Mouse (Mus musculus) embryonic fibroblast, embryonic 13.5 days (primary cell): Measurements from ENCODE around the gene Msh6. TPM values are rescaled to one million over a fixed set of nuclear protein-coding genes. Genes with fewer than 3 reads are reported as not detected.

ENCODE experiments used
- H3K27ac ChIP-seq: 2 replicates; pipeline ENCODE4 v1.5.1; 2012; ENCODE audit warnings: low read length, control low read depth, inconsistent platforms; ENCODE audit not compliant: insufficient read depth
- H3K4me1 ChIP-seq: 2 replicates; pipeline ENCODE4 v1.6.1; 2011; ENCODE audit warnings: low read length; ENCODE audit not compliant: control insufficient read depth, insufficient read depth
- H3K4me3 ChIP-seq: 2 replicates; pipeline ENCODE4 v1.5.1; 2011; ENCODE audit warnings: mild to moderate bottlenecking, control low read depth, low read length; ENCODE audit not compliant: insufficient read depth
- CTCF ChIP-seq: IDR thresholded peaks from 2 replicates; pipeline ENCODE4 v1.5.1; 2011; ENCODE audit warnings: mild to moderate bottlenecking, control low read depth, low read length, moderate library complexity, borderline replicate concordance; ENCODE audit not compliant: insufficient read depth
- POLR2A ChIP-seq: IDR thresholded peaks from 2 replicates; pipeline ENCODE4 v1.6.1; 2011; ENCODE audit warnings: low read depth, mild to moderate bottlenecking, control low read depth, low read length, moderate library complexity
- polyA plus RNA-seq: library from polyadenylated mRNA; stranded (reverse); fragments of >200 nt; gene quantifications from 2 replicates; pipeline ENCODE4 v1.2.4, GENCODE M21; 2011; ENCODE audit warnings: low read depth; ENCODE audit not compliant: missing spikeins, insufficient read length

The Msh6 gene
- polyA plus RNA-seq, 1 experiment, result 36.7 TPM

DNA sequence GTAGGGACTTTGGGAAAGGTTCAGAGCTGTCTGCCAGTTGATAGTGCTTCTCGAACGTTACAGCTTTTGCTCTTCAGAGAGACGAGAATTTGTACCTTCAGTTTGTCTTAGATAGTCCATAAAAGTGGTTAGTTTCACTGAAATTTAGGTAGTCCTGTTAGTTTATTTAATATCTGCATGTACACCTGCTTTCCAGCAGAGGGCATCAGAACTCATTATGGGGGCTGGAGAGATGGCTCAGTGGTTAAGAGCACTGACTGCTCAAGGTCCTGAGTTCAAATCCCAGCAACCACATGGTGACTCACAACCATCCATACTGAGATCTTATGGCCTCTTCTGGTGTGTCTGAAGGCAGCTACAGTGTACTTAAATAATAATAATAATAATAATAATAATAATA, 7.2 kb downstream of the Msh6 start:
- Histone ChIP-seq H3K27ac (no peak overlapping the region), H3K4me3 (no peak overlapping the region), H3K4me1 (no peaks in the 10 kb centered on the region)
- no peak for TF ChIP-seq CTCF
- no peak for TF ChIP-seq POLR2A

DNA sequence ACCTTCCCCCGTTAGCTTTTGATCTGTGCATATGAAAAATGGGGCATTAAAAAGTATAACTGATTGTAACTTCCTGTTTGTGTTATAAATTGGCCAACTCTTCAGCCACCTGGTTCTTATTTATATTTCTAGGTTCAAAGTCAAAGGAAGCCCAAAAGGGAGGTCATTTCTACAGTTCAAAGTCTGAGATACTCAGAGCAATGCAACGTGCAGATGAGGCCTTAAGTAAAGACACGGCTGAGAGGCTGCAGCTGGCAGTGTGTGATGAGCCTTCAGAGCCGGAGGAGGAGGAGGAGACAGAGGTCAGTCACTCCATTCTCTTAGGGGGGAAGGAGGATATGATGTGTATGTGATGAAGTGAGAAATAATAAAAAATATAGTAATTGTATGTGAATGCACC, 8.5 kb downstream of the Msh6 start:
- no peak overlapping the region for H3K27ac ChIP-seq
- no peak overlapping the region for H3K4me3 ChIP-seq
- H3K4me1 ChIP-seq, result no peaks in the 10 kb centered on the region
- TF ChIP-seq CTCF, result no peak
- no peak for TF ChIP-seq POLR2A

- H3K4me1 ChIP-seq, result 0 out of 2 replicates have a peak, but pooled peaks cover 2% of the 10 kb centered on the region
- TF ChIP-seq CTCF (no peak), POLR2A (no peak)
- no peak overlapping the region for H3K4me3 ChIP-seq
- no peak overlapping the region for H3K27ac ChIP-seq
Observed at GRCm38 (mm10) chr17:87984440-87985214, 9.8 kb downstream of the Msh6 start.

GRCm38 (mm10) chr17:87985916-87986315, 11.1 kb downstream of the Msh6 start:
- Histone ChIP-seq H3K27ac (no peak overlapping the region), H3K4me1 (0 out of 2 replicates have a peak, but pooled peaks cover 2% of the 10 kb centered on the region), H3K4me3 (no peak overlapping the region)
- TF ChIP-seq CTCF (no peak), POLR2A (no peak)

- no peak overlapping the region for H3K4me3 ChIP-seq
- H3K27ac ChIP-seq, result no peak overlapping the region
- TF ChIP-seq POLR2A, result no peak
- H3K4me1 ChIP-seq, result 0 out of 2 replicates have a peak, but pooled peaks cover 2% of the 10 kb centered on the region
Observed at GRCm38 (mm10) chr17:87987507-87987906, 12.6 kb downstream of the Msh6 start.

GRCm38 (mm10) chr17:87992154-87992553, 17.3 kb downstream of the Msh6 start:
- Histone ChIP-seq H3K4me1 (0 out of 2 replicates have a peak, but pooled peaks cover 2% of the 10 kb centered on the region), H3K4me3 (no peak overlapping the region), H3K27ac (no peak overlapping the region)
- TF ChIP-seq CTCF, result no peak
- TF ChIP-seq POLR2A, result no peak

DNA sequence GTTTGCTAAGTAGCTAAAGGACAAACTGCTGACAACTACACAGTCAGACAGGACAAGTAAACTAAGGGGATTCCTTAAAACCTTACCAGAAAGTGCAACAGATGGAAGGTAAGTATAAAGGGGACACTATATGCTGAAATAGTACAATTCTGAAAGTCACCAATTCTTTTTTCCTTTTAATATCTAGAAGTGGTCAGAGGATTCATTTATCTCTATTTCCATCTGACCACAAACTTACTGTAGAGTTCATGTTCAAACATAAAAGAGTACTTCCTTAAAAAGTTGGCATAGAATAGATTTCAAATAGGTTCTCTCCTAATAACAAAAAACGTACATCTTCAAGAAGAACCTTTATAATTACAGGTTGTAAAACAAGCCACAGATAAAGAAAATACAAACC, 18.5 kb downstream of the Msh6 start:
- Histone ChIP-seq H3K4me3 (no peak overlapping the region), H3K27ac (no peak overlapping the region), H3K4me1 (0 out of 2 replicates have a peak, but pooled peaks cover 2% of the 10 kb centered on the region)
- TF ChIP-seq POLR2A (no peak), CTCF (no peak)

GRCm38 (mm10) chr17:87997808-87998207, 22.9 kb downstream of the Msh6 start:
- Histone ChIP-seq H3K27ac (no peak overlapping the region), H3K4me3 (no peak overlapping the region), H3K4me1 (no peaks in the 10 kb centered on the region)
- TF ChIP-seq CTCF (no peak), POLR2A (no peak)

GRCm38 (mm10) chr17:88004892-88005291, 30.0 kb downstream of the Msh6 start:
- H3K4me3 ChIP-seq, result no peak overlapping the region
- no peak overlapping the region for H3K27ac ChIP-seq
- no peaks in the 10 kb centered on the region for H3K4me1 ChIP-seq
- TF ChIP-seq CTCF, result no peak
- TF ChIP-seq POLR2A, result no peak

GRCm38 (mm10) chr17:88006956-88007355, 32.1 kb downstream of the Msh6 start:
- H3K4me3 ChIP-seq, result no peak overlapping the region
- no peaks in the 10 kb centered on the region for H3K4me1 ChIP-seq
- TF ChIP-seq CTCF, result no peak
- no peak for TF ChIP-seq POLR2A
- H3K27ac ChIP-seq, result no peak overlapping the region
